Mouse (Mus musculus): Measurements from ENCODE around the gene Nrap. TPM values are rescaled to one million over a fixed set of nuclear protein-coding genes. Genes with fewer than 3 reads are reported as not detected.
A peak's percentile ranks its signal among the peaks of the same experiment; 100 is the strongest.
"Not testable (repeated sequence)": the region's sequence is repeated elsewhere in the genome, so short reads cannot be mapped to it uniquely, and the experiment has no call there.

Gene Nrap
- polyA plus RNA-seq, 1 experiment from 2014 or later = 0.22 TPM

DNA sequence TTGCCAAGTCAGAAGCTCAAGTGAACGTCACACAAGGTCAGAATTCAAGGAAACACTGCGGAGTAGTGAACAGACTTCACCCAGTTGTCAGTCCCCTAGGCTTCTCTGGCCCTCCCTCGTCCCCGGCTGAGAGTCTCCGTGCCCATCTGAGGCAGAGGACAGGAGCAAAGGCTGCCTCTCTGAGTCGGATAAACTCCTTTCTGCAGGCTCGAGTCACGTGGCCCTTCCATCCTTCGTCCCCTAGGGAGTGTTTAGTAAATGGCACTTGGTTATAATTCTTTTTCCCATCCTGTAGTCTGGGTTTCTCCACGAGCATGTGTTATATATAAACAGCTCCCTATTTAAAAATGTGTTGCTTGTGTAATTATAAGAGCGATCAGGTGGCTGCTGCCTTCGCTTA lies 33.5 kb upstream of the Nrap start:
- Histone ChIP-seq H3K4me3 (replicated peaks; ENCODE audit: low read length) (no peak overlapping the region), H3K36me3 (ENCODE audit: control insufficient read depth, insufficient read depth) (no peaks in the 10 kb centered on the region), H3K9me3 (ENCODE audit: control insufficient read depth, low read length) (no peaks in the 10 kb centered on the region), H3K9ac (replicated peaks; ENCODE audit: low read depth, low read length) (no peak overlapping the region), H3K4me1 (replicated peaks; ENCODE audit: control insufficient read depth, insufficient read depth, low read length) (peaks cover 9% of the 10 kb centered on the region; the same call in 1 of the 2 replicates), H3K27me3 (replicated peaks; ENCODE audit: control insufficient read depth, insufficient read depth, low read length) (no peaks in the 10 kb centered on the region), H3K4me2 (ENCODE audit: low read length) (no peak overlapping the region), H3K27ac (ENCODE audit: low read length) (no peak overlapping the region)
- WGBS = 41% methylated on average over 12 of the region's 12 CpGs
- peak; percentile 24; the same call in 1 of the 2 replicates for ATAC-seq

DNA sequence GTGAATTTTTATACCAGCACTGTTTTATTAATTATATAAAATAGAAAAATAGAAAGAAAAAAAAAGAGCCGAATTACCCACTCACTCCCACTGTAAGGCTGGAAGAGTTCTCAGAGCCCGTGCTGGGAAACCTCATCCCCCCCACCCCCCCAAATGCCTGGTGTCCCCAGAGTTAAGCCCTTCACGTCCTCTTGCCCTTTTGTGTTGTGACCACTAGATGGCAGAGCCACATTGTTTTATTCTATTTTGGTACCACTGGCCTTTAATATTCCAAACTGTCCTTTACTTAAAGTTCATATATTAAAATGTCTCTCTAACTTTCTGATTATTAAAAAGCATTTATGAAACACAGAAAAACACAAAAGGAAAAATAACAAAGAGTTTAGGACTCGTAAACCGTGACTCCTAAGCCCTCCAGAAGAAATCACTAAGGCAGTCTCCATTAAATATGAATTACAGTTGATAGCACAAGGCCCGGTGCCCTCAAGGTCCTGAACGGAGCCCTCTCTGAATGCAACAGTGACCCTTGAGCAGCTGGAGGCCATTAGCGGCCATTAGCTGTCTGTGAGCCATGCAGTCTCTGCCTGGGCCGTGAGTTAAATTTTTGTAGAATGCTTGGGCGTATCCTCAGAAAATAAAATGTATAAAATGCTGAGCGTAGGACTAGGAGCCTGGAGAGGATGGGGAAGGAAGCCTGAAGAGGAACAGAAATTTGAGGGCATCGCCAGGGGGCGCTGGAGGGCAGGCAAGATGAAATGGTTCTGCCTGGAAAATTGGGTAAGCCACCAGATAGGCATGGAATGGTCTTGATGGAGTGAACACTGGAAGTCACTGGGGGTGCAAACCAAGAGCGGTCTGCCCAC lies 32.9 kb upstream of the Nrap start:
- peak; percentile 63 for ATAC-seq
- H3K27ac ChIP-seq (ENCODE audit: low read length) = no peak overlapping the region

DNA sequence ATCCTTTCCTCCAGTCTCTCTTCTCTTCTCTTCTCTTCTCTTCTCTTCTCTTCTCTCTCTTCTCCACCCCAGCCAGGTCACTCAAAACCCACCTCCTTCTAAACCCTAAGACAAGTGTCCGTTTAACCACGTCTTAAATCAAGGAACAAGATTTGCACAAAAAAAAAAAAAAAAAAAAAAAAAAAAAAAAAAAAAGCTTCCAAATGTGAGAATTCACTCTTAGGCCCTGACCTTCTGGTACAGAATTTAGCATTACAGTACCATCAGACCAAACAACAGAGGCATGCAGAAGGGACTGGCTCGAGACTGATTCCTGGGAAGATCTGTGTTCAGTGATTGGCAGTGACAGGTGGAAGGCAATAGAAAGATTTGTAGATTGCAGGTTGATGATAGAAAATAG lies 30.5 kb upstream of the Nrap start:
- H3K4me2 ChIP-seq (ENCODE audit: low read length) = no peak overlapping the region
- H3K4me3 ChIP-seq (replicated peaks; ENCODE audit: low read length) = no peak overlapping the region
- H3K4me1 ChIP-seq (replicated peaks; ENCODE audit: control insufficient read depth, insufficient read depth, low read length) = peaks cover 4% of the 10 kb centered on the region; the same call in 1 of the 2 replicates
- 85% methylated on average over 3 of the region's 3 CpGs for WGBS
- H3K27ac ChIP-seq (ENCODE audit: low read length) = no peak overlapping the region
- no peaks in the 10 kb centered on the region for H3K9me3 ChIP-seq (ENCODE audit: control insufficient read depth, low read length)
- H3K27me3 ChIP-seq (replicated peaks; ENCODE audit: control insufficient read depth, insufficient read depth, low read length) = no peaks in the 10 kb centered on the region
- no peak for ATAC-seq
- H3K9ac ChIP-seq (replicated peaks; ENCODE audit: low read depth, low read length) = no peak overlapping the region
- H3K36me3 ChIP-seq (ENCODE audit: control insufficient read depth, insufficient read depth) = no peaks in the 10 kb centered on the region

More for the DNA sequence above, 32.9 kb upstream of the Nrap start:
- Histone ChIP-seq H3K9me3 (ENCODE audit: control insufficient read depth, low read length) (no peaks in the 10 kb centered on the region), H3K27me3 (replicated peaks; ENCODE audit: control insufficient read depth, insufficient read depth, low read length) (no peaks in the 10 kb centered on the region), H3K4me3 (replicated peaks; ENCODE audit: low read length) (no peak overlapping the region), H3K4me1 (replicated peaks; ENCODE audit: control insufficient read depth, insufficient read depth, low read length) (peaks cover 9% of the 10 kb centered on the region; the same call in 1 of the 2 replicates), H3K36me3 (ENCODE audit: control insufficient read depth, insufficient read depth) (no peaks in the 10 kb centered on the region), H3K4me2 (ENCODE audit: low read length) (no peak overlapping the region), H3K9ac (replicated peaks; ENCODE audit: low read depth, low read length) (no peak overlapping the region)
- WGBS = 40% methylated on average over 14 of the region's 14 CpGs

DNA sequence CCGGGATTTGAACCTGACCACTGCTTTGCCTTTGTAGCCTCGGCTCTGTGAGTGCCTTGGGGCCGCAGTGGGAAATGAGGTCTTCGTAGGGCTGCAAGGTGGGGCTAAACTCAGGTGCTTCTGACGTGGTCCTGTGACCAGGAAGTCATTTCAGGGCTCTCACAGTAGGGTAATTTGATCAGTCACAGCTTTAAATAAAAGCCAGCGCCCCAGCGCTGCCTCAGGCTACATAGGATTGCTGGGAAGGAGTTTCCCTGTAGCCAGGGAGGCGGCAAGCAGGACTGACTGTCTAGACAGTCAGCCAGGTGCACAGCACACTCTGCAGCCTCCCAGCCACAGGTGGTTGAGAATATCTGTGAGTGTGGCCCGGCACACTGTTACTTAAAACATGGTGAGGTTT lies 29.6 kb upstream of the Nrap start:
- Histone ChIP-seq H3K4me1 (replicated peaks; ENCODE audit: control insufficient read depth, insufficient read depth, low read length) (peaks cover 4% of the 10 kb centered on the region; the same call in 1 of the 2 replicates), H3K9ac (replicated peaks; ENCODE audit: low read depth, low read length) (no peak overlapping the region), H3K4me3 (replicated peaks; ENCODE audit: low read length) (no peak overlapping the region), H3K36me3 (ENCODE audit: control insufficient read depth, insufficient read depth) (no peaks in the 10 kb centered on the region), H3K27me3 (replicated peaks; ENCODE audit: control insufficient read depth, insufficient read depth, low read length) (no peaks in the 10 kb centered on the region), H3K27ac (ENCODE audit: low read length) (no peak overlapping the region), H3K4me2 (ENCODE audit: low read length) (no peak overlapping the region), H3K9me3 (ENCODE audit: control insufficient read depth, low read length) (no peaks in the 10 kb centered on the region)
- ATAC-seq = no peak
- WGBS = 73% methylated on average over 9 of the region's 9 CpGs

DNA sequence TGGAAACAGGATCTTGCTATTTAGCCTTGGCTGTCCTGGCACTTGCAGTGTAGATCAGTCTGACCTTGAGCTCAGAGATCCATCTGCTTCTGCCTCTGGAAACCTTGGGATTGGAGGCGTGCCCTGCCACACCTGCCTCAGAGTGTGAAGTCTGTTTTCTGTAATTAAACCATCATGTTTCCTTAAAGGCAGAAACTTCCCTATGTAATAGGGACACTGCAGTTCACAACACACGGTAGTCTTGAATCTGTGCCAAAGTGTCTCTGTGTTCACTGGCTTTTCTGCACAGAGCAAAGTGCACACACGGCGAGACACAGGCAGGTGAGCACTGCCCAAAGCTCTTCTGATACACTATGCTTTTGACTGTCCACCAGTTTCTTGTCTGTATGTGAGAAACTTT lies 28.6 kb upstream of the Nrap start:
- H3K4me1 ChIP-seq (replicated peaks; ENCODE audit: control insufficient read depth, insufficient read depth, low read length) = peaks cover 3% of the 10 kb centered on the region; the same call in 1 of the 2 replicates

DNA sequence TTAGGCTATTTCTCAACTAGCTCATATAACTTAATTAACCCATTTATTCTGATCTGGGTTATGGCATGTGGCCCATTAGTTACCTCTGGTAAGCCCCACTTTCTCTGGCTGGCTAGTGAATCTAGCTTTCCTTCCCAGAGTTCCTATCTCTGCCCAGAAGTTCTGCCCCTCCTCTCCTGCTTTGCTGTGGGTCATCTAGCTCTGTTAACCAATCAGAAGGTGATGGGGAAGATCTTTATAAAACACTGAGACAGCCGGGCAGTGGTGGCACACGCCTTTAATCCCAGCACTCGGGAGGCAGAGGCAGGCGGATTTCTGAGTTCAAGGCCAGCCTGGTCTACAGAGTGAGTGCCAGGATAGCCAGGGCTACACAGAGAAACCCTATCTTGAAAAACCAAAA lies 20.0 kb upstream of the Nrap start:
- not testable (repeated sequence) for H3K4me2 ChIP-seq (ENCODE audit: low read length); H3K27me3 ChIP-seq (replicated peaks; ENCODE audit: control insufficient read depth, insufficient read depth, low read length); H3K4me1 ChIP-seq (replicated peaks; ENCODE audit: control insufficient read depth, insufficient read depth, low read length); H3K9me3 ChIP-seq (ENCODE audit: control insufficient read depth, low read length); H3K9ac ChIP-seq (replicated peaks; ENCODE audit: low read depth, low read length); ATAC-seq; H3K27ac ChIP-seq (ENCODE audit: low read length); H3K36me3 ChIP-seq (ENCODE audit: control insufficient read depth, insufficient read depth); H3K4me3 ChIP-seq (replicated peaks; ENCODE audit: low read length)
- WGBS = 96% methylated on average over 4 of the region's 4 CpGs

More for the DNA sequence above, 28.6 kb upstream of the Nrap start:
- Histone ChIP-seq H3K27ac (ENCODE audit: low read length) (no peak overlapping the region), H3K36me3 (ENCODE audit: control insufficient read depth, insufficient read depth) (no peaks in the 10 kb centered on the region), H3K4me2 (ENCODE audit: low read length) (no peak overlapping the region), H3K9me3 (ENCODE audit: control insufficient read depth, low read length) (no peaks in the 10 kb centered on the region), H3K9ac (replicated peaks; ENCODE audit: low read depth, low read length) (no peak overlapping the region), H3K4me3 (replicated peaks; ENCODE audit: low read length) (no peak overlapping the region), H3K27me3 (replicated peaks; ENCODE audit: control insufficient read depth, insufficient read depth, low read length) (no peaks in the 10 kb centered on the region)
- 78% methylated on average over 4 of the region's 4 CpGs for WGBS
- ATAC-seq = no peak

DNA sequence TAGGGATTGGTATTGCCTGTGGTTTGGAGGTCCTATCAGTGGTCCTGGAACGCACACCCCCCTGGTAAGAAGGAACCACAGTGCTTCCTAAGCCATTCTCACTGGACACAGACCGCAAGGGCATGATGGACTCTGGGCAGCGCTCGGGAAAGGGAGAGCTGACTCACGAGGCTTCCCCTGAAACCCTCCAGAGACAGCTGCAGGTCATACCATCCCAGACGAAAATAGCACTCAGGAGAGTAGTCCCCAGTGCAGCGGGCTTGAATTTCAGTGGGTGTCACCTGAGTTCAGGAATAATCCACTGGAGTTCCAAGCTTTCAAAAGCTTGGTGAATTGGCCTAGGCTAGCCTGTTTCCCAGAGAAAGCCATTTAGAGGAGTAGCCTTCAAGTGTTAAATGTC lies 16.7 kb upstream of the Nrap start:
- ATAC-seq = no peak
- no peaks in the 10 kb centered on the region for H3K36me3 ChIP-seq (ENCODE audit: control insufficient read depth, insufficient read depth)
- H3K27me3 ChIP-seq (replicated peaks; ENCODE audit: control insufficient read depth, insufficient read depth, low read length) = no peaks in the 10 kb centered on the region
- 97% methylated on average over 7 of the region's 7 CpGs for WGBS
- H3K9ac ChIP-seq (replicated peaks; ENCODE audit: low read depth, low read length) = no peak overlapping the region
- H3K4me3 ChIP-seq (replicated peaks; ENCODE audit: low read length) = no peak overlapping the region
- H3K4me1 ChIP-seq (replicated peaks; ENCODE audit: control insufficient read depth, insufficient read depth, low read length) = 0 out of 2 replicates have a peak, but pooled peaks cover 5% of the 10 kb centered on the region
- H3K27ac ChIP-seq (ENCODE audit: low read length) = no peak overlapping the region
- no peaks in the 10 kb centered on the region for H3K9me3 ChIP-seq (ENCODE audit: control insufficient read depth, low read length)
- H3K4me2 ChIP-seq (ENCODE audit: low read length) = no peak overlapping the region

DNA sequence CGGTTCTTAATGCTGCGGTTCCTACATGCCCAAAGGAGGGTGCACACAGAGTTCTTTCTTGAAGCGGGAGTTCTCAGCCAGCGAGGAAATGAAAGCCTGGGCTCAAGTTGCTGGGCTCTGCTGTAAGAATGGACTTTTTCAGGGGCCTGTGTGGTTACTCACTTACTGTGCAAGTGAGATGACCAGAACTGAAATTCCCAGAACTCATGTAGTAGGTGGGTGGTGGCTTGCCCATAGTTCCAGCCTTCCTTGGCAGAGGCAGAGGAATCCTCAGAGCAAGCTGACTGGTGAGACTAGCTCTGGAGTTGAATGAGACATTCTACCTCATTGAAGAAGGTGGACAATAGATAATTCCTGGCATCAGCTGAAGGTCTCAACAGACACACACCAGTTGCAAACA lies 16.0 kb upstream of the Nrap start:
- Histone ChIP-seq H3K4me3 (replicated peaks; ENCODE audit: low read length) (no peak overlapping the region), H3K4me2 (ENCODE audit: low read length) (no peak overlapping the region), H3K27ac (ENCODE audit: low read length) (no peak overlapping the region), H3K4me1 (replicated peaks; ENCODE audit: control insufficient read depth, insufficient read depth, low read length) (0 out of 2 replicates have a peak, but pooled peaks cover 5% of the 10 kb centered on the region), H3K9ac (replicated peaks; ENCODE audit: low read depth, low read length) (no peak overlapping the region), H3K36me3 (ENCODE audit: control insufficient read depth, insufficient read depth) (no peaks in the 10 kb centered on the region), H3K27me3 (replicated peaks; ENCODE audit: control insufficient read depth, insufficient read depth, low read length) (no peaks in the 10 kb centered on the region), H3K9me3 (ENCODE audit: control insufficient read depth, low read length) (no peaks in the 10 kb centered on the region)
- WGBS = 93% methylated on average over 4 of the region's 4 CpGs
- ATAC-seq = no peak

DNA sequence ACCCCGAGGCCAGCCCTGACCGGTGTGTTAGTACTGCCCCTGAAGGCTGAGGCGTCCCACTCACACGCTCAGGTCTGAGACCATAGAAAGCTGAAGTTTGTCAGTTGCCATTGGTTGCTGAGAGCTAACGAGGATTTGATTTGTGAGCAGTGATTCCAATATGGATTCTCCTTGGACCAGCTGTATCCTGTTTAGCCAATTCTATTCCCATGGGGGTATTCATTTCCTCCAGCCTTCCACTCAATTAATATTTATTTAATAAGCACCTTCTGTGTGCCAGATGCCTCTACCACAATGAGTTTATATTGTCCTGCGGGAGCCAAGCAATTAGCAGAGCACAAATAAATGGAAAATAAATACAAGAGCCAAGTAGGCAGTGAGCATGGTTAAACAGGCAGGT lies 12.0 kb upstream of the Nrap start:
- WGBS = 56% methylated on average over 6 of the region's 6 CpGs
- no peak overlapping the region for H3K4me3 ChIP-seq (replicated peaks; ENCODE audit: low read length)
- H3K36me3 ChIP-seq (ENCODE audit: control insufficient read depth, insufficient read depth) = no peaks in the 10 kb centered on the region
- H3K27ac ChIP-seq (ENCODE audit: low read length) = no peak overlapping the region
- H3K4me1 ChIP-seq (replicated peaks; ENCODE audit: control insufficient read depth, insufficient read depth, low read length) = peaks cover 8% of the 10 kb centered on the region; the same call in 1 of the 2 replicates
- no peak overlapping the region for H3K9ac ChIP-seq (replicated peaks; ENCODE audit: low read depth, low read length)
- H3K27me3 ChIP-seq (replicated peaks; ENCODE audit: control insufficient read depth, insufficient read depth, low read length) = no peaks in the 10 kb centered on the region
- H3K4me2 ChIP-seq (ENCODE audit: low read length) = no peak overlapping the region
- peak; percentile 11; the same call in 1 of the 2 replicates for ATAC-seq
- H3K9me3 ChIP-seq (ENCODE audit: control insufficient read depth, low read length) = no peaks in the 10 kb centered on the region

Data from forebrain, embryonic 16.5 days (tissue).